Mouse (Mus musculus): Measurements from ENCODE around the gene Scgb2b7.
"Not testable (repeated sequence)": the region's sequence is repeated elsewhere in the genome, so short reads cannot be mapped to it uniquely, and the experiment has no call there.

The Scgb2b7 gene

DNA sequence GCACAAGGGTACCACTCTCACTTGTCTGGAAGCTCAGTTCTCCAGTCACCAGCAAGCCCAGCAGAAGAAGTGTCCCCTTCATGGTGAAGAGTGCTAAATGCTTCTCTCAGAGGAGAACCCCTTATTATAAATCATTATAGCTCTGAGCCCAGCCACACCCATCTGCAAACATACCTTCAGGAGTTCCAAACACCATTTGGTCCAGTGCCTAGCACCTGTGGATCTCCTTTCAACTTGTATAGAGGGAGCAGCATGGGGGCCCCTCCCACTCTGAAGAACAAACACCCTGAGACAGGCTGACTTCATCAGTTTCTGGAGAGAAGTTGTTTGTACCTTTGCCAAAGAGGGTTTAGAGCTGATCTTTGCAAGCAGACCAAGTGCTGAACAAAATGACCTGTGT, at the start of gene Scgb2b7:
TSS of gene Scgb2b7 (minus strand) at position 101 of the 400 bp plus-strand sequence.
- DNase-seq (ENCODE audit: low read depth, low spot score), result not testable (repeated sequence)

GRCm38 (mm10) chr7:31712365-31712764, 6.8 kb upstream of the Scgb2b7 start, which contains the start of gene Scgb1b7:
TSS of gene Scgb1b7 (plus strand) at chr7:31712665.
- not testable (repeated sequence) for DNase-seq (ENCODE audit: low read depth, low spot score)
